Mouse (Mus musculus): ENCODE measurements around the gene Fhit.

The Fhit gene

DNA sequence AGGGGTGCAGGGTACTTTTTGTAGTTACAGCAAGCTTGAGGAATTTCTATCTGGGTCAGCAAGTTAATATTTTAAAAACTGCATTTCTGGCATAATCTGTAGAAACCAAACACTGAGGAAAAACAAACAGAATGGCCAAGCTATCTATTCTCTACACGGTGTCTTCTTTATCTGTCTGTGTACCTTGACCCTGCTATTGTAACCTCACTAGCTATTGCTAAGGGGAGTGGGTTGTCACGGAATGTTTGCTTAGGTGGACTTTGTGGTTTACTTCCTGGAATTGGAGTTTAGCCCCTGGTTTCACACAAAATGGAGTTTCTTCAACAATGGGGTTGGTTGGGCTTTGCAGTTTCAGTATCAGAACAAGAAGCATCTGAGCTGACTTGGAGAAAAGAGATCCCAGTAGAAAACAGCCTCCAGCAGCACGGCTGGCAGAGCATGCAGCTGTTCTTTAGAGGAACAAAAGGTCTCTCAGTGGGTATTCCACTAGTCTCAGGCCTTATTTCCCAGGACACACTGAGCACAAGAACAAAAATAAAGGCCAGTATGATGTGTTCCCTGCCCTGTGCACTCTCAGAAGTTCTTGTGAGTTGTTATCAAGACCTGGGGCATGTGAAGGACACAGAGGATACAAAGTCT is 1540.8 kb downstream of the Fhit start:
- no peak for DNase-seq (ENCODE audit: low read depth, low spot score)

DNA sequence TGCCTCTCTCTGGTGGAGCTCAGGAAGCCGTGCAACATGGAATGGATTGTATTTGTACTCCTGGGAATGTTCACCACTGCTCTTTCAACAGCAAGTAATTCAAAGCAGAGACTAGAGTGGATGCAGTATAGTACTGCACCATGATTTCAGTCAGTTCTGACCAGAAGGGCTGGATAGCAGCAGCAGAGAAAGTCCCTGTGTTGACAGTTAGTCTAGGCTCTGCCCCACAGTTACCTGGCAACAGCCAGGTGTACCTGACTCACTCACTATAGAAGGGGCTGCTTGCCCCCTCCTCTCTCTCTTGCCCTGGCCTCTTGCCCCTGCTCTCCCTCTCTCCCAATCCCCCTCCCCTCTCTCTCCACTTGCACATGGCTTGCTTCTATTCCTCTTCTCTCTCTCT is 1542.0 kb downstream of the Fhit start:
- no peak for DNase-seq (ENCODE audit: low read depth, low spot score)

DNA sequence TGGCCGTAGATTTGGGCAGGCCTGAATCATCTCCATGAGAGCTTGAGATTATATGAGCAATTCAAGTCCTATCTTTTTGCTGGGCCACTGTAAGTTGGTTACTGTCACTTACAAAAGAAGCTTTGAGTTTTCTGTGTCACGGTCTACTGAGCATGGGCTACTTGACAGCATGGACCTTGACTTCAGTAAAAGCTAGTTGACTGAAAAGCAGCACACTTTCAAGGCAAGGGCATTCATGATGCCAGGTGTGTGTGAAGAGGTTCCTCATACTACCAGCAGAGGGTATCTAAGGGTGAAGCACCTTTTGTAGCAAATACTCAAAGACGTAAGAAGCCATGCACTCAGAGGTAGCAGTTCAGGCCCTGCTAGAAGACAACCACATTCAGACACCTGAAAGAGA is 1548.7 kb downstream of the Fhit start:
- no peak for DNase-seq (ENCODE audit: low read depth, low spot score)

DNA sequence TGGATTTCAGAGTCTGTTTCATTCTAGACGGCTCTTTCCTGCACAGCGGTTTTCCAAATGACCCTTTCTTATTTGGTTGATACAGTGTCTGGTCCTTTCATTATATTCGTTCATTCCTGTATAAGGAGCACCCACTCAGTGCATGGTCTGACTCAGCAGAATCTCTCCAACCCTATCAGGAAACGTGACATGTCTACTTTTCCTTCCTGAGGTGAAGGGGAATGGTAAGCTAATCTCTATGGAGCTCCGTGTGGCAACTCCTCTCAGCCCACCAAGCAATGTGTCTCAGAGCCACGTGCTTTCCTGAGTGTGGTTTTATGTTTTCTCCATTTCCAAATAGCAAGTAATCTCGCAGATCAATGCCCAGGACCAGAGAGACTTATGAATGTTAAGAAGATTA is 1552.7 kb downstream of the Fhit start:
- no peak for DNase-seq (ENCODE audit: low read depth, low spot score)

DNA sequence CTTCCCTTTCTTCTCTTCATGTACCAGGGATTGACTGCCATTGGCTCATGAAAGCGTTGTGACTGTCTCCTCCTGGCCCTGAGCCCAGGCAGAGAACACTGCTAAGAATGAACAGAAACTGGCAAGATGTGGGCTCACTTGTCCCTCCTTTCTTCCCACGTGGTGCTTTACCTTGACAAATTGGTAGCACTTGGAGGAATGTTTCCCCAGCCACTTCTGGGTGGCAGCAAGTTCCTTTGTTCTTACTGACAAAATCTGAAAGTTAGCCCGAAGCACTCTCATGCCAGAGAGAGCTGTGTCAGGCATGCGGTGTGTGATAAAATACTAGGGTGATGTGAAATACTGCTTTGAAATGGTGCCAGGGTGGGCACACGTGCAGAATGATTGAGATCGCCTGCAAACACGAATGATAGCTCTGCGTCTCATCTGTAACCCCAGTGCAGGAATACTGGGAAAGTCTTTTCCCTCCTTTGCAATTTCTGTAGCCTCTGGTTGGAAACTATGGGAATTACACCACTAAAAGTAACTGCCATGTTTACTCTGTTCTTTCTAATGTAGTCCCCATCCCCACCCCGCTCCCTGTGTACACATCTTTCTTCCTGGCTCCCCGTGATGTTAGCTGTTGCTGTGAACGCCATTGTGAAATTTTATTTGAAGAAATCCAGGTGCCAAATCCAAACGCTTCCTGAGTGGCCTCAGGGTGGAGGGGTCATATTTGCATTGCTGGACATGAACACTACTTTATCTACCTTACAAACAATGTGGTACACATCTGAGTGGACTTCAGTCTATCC is 1555.1 kb downstream of the Fhit start:
- DNase-seq (ENCODE audit: low read depth, low spot score) = no peak

DNA sequence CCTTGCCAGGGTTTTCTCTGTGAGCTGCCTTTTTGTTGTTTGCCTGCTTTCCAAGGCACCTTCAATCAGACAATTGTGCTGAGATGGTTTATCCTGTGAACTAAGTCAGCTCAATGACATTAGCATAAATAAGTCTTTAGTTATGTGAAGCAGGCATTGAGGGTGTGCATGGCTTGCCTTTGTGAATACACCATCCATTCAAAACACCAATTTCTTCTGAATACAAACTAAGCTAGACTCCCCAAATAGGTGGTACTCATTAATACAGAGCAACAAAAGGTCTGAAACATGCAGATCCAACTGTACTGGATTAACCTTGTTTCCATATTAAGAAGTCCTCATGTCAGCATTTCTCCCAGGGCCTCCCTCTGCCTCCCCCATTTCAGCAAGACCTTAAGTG is 1561.6 kb downstream of the Fhit start:
- DNase-seq (ENCODE audit: low read depth, low spot score) = no peak

DNA sequence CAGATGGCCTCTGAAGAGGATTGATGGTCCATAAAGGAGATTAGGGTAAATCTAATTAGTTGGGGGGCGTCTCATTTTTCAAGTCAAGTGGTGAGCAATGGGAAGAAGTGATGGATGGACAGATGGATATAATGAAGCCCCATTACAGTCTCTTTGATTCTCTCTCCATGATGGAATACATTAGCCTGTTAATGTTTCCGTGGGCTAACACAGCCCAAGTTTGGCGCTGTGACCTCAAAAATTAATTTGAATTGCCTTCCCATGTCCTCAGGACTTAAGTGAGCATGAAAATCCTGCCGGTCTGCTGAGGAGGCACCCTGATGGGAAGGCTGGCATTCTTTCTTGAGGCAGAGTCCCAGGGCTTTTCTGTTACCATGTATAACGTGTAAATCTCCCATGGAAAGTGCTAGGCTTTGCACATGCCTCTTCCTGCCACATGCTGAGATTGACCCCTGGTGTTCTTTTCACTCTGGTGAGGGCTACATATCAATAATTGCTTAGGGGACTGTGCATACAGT is 1564.3 kb downstream of the Fhit start:
- DNase-seq (ENCODE audit: low read depth, low spot score) = no peak

DNA sequence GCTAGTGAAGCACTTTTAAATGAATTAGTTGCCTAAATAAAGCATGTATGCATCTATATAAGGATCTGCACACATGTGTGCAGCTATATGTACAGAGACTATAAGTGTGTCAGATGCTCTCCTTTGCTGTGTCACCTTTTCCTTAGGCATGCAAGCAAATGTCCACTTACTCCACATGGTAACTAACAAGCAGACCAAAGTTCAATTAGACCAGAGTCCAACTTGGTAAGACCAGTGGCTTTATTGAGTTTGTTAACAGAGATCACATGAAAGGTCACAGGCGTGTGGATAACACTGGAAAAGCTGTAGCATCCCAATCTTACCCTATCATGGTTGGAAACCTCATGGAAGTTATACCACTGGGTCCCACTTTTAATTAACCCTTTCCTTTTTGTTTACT is 1572.7 kb downstream of the Fhit start:
- no peak for DNase-seq (ENCODE audit: low read depth, low spot score)

DNA sequence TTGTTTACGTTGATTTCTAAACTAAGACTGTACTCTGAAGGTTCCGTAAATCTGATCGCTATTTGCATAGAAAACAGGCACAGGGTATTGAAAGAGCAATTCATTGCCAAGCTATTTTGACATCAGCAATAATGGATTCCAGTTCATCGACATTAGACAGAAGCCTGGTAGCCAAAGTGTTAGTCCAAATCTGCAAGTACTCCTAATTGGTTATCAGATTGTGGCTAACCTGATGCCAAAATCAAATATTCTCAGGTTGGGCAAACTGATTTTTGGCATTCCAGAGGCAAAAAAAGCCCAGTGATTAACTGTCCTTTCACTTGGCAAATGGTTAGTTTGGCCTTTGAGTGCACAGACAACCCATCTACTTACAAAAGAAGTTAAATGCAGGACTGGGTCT is 1573.9 kb downstream of the Fhit start:
- no peak for DNase-seq (ENCODE audit: low read depth, low spot score)

DNA sequence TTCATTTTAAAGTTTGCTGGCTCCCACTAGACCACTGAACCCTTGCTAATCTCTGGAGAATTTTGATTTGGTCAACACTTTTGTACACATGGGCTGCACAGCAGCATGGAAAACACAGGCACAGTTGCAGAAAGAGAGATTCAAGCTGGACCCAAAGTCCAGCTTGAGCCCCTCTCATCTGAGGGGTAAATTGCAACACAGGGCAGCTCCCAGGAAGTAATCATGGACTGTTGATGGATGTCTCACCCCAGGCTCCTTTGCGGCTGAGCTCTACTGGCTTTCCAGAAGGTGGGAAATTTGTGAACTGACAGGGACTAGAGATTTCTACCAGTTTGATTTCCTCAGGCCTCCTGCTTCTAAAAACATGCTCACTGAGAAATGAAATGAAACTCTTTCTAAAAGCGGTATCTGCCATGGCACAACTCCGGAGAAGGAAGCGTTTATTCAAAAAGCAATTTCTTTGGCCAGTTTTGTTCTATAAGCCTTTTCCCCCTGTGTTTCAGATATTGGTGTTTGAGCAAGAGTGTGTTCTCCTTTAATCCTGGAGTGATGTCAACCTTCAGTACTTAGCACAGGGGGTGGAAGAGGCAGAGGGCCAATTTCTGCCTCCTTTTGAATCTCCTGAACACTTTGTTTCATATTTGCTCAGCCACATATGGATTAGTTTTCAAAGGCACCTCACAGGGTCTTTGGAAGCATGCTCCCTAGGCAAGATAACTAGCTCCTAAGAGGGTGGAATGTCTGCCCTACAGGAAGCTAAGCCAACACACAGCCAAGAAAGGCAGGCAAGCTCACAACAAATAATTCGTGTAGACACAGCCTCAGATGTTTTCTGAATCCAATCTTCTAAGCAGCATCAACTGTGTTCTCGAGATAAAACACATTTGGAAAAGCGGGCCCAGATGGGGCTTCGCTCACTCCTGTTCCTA is 1578.3 kb downstream of the Fhit start:
- no peak for DNase-seq (ENCODE audit: low read depth, low spot score)

DNA sequence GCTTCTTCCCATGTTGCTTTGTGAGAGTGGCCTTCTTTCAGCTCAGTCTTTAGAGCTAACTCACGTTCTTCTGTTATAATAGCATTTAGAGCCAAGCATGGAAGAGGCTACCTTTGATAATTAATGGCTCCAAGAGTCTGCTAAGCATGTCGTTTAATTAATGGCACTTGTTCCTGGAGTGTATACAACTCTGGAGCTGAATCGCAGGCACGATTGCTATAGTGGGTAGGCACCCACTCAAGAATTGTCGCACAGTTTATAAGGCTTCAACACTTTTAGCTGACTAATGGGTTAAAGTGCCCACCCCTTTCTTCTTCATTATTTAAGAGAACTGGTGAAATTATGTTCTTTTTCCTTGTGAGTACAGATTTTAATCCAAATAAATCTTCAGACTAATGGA is 1605.5 kb downstream of the Fhit start:
- DNase-seq (ENCODE audit: low read depth, low spot score) = no peak

DNA sequence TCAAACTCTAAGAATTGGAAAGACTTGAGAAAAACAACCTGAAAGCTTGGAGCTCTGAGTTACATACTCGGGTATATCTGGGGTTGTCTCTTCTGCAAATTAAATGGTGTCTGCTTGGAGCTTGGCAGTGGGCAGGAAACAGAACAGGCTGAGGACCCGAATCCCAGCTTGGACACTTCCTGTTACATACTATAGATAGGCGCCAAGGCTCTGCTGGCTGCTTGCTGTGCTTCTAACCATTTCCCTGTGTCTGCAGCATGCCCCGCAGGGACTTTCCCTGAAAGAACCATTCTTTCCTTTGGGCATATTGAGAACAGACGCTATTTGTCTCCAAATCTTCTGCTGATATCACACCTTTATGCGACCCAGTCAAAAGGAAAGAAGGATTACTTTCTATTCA is 1606.0 kb downstream of the Fhit start:
- no peak for DNase-seq (ENCODE audit: low read depth, low spot score)

DNA sequence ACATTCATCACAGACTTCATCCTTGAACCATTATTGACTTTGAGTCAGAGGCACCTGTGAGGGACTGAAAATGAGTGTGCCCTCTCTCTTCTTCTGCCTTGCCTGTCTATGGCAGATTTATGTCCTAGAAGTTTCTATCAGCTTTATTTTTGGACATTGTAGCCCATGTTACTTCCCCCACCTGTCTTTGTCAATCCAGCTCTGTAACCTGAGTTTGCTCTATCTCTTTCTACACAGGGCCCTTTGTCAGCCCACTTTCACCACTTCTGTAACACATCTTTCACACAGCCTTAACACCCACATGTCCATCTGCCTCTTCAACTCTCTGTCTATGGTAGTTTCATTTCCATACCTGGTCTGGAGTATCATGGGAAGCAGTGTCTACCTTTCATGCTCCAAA is 1609.7 kb downstream of the Fhit start:
- DNase-seq (ENCODE audit: low read depth, low spot score) = no peak

DNA sequence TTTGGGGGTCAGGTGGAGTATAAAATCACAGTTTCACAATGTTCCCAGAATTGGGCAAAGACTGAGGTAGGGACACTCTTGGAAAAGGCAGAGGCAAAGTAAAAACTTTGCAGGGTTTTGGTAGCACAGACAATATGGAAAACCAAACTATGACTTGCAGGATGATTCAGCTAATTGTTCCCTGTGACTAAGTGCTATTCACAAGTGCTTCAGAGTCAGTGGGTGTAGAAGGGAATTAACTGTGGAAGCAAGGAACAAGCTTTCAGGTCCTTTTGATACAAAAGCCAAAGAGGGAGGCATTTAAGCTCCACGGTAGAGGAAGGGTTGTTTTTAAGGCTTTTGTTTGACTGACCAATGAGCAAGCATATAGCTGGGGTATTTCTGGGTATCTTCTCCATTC is 1613.9 kb downstream of the Fhit start:
- no peak for DNase-seq (ENCODE audit: low read depth, low spot score)

DNA sequence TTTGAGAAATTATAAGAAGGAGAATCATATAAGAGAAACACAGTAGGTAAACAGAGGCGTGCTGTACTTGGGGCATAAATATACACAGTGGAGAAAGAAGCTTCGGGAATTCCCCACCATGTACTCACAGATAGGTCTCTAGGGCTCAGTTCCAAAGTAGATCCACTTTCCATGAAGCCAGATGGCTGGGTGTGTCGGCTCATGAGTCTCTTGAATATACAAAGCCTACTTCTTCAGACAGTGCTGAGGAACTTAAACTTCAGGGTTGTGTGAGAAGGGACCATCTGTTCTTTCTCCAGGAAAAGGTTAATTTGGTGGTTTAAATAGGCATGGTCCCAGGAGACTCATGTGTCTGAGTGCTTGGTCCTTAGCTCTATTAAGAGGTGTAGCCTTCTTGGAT is 1617.5 kb downstream of the Fhit start:
- DNase-seq (ENCODE audit: low read depth, low spot score) = no peak

DNA sequence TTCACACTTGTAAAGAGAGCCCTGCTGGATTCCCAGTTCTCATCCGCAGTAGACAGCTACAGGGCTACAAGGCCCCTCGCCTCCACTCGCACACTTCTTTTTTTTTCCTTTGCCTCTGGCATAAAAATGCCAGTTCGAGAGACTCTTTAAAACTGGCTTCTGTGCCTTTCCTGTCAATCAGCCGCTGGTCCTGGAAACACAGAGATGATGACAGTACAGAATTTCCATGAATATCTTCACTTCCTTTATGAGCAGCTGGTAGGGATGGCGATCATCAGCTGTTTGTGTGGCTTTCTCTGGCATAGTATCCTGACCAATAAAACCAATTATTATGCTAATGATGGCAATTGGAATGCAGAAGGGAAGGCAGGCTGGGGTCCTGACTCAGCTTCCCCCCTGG is 1626.3 kb downstream of the Fhit start:
- no peak for DNase-seq (ENCODE audit: low read depth, low spot score)

DNA sequence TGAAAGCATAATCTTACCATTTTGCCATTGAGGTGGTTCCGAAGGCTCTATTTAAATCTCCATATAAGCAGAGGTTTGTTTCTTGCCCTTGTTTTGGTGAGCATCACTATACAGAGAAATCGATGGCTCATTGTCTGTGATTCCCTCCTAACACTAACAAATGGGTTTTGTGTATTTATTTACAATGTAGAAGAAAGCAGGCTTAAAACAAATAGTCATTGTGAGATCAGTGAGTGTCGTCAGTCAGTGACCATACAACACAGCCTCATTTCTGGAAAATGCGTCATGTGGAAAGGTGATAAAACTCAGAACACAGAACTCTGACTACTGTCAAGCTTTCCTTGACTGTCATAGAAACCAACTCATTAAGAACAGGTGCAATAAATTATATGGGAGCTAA is 1632.6 kb downstream of the Fhit start:
- DNase-seq (ENCODE audit: low read depth, low spot score) = no peak

DNA sequence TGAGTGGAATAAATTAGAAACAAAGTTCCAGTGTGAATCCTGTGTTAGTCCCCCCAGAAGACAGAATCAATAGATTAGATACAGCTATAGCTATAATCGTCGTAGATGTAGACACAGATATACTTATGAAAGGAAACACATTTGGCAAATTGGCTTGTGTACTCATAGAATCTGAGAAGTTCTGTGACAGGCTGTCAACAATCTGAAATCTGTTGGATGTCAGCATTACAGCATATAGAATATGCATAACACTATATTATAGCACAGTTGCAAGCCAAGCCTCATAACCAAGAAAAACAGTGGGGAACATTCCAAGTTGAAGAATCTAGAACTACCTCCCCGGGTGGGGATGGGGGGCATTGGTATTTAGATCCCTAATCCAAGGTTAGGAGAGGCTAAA is 1635.7 kb downstream of the Fhit start:
- DNase-seq (ENCODE audit: low read depth, low spot score) = no peak

DNA sequence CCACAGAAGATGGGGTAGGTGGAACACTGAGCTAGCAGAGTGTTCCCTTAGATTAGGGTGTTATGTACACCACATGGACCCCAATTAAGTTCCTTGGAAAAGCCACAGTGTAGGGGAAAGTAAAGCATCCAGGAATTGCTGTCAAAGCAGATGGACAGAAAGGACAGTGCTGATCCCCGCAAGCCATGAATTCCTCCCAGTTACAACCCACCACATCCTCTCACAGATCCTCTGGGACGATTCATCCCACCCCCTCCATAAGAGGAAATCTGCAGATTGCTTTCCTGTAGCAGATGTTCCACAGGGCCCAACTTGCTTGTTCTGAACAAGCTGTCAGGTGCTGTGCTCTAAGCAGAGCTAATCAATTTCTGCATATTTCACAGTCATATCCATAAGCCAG is 1644.2 kb downstream of the Fhit start:
- DNase-seq (ENCODE audit: low read depth, low spot score) = no peak

DNA sequence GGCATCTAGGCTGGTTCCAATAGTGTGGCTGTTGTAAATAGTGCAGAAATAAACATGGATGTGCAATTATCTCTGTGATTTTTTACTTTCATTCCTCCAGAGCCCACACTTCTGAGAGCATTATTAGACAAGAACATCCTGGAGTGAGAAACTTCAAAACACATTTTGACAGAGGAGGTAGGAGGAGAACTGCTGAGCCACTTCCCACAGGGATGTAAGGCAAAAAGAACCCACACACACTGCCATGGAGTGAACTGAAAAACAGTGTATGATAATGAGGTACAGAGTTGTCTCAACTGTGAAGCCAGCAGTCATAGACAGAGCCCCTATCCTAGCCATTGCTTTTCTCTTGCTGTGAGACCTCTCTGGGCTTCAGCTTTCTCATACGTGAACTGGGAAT is 1652.2 kb downstream of the Fhit start:
- DNase-seq (ENCODE audit: low read depth, low spot score) = no peak
